In genomic region chr5:84281290-84282017, GRCm38 (mm10) we compare ENCODE assay signal across 12 mouse cellular contexts.
A peak's percentile ranks its signal among the peaks of the same experiment; 100 is the strongest.
DNase-seq lines count a peak whose midpoint lies in the region; ATAC-seq lines count a peak whose summit lies in the region.
"Had no signal": no experiment of that assay in that cellular context is flagged by ENCODE, and none has a peak within 500 bp of the region (broad histone marks: within the 10 kb centered on the region; RNA-seq: fewer than 3 reads in every experiment).

No protein-coding gene starts in this region.

- peak overlapping the region; percentile 28 for H3K27ac ChIP-seq in forebrain, embryonic 15.5 days (replicated peaks)
- H3K27ac ChIP-seq in midbrain, embryonic 13.5 days, result peak overlapping the region; percentile 16; the same call in 1 of the 2 replicates
- H3K27ac ChIP-seq: limb, embryonic 12.5 days had no signal

- 19% methylated on average over 22 of the region's 22 CpGs for WGBS in forebrain, embryonic 15.5 days
- WGBS in midbrain, embryonic 13.5 days, result 21% methylated on average over 22 of the region's 22 CpGs

- peak overlapping the region; percentile 28 for H3K4me2 ChIP-seq in forebrain, embryonic 15.5 days (replicated peaks)
- peak overlapping the region; percentile 42 for H3K4me2 ChIP-seq in midbrain, embryonic 13.5 days (replicated peaks)
- H3K4me2 ChIP-seq: limb, embryonic 12.5 days had no signal

- DNase-seq in cerebellum, postnatal 10 days, result peak; percentile 42 to 45
- DNase-seq in cerebellum, adult 9-10 months, result no peak
- peak; percentile 24 for DNase-seq in MN1 (ENCODE audit: low spot score)
- DNase-seq in adrenal gland, postnatal 25 days, result no peak
- no peak for DNase-seq in gastrocnemius, postnatal 36 days
- no peak for DNase-seq in spleen, postnatal 14 days (ENCODE audit: low spot score in 2 of 2)
- DNase-seq: adrenal gland, postnatal 14 days; kidney, postnatal 14 days had no signal

- H3K9me3 ChIP-seq in forebrain, embryonic 15.5 days, result no peaks in the 10 kb centered on the region
- H3K9me3 ChIP-seq in midbrain, embryonic 13.5 days, result no peaks in the 10 kb centered on the region
- H3K9me3 ChIP-seq: limb, embryonic 12.5 days had no signal

- no peaks in the 10 kb centered on the region for H3K27me3 ChIP-seq in forebrain, embryonic 15.5 days
- peaks cover 18% of the 10 kb centered on the region for H3K27me3 ChIP-seq in midbrain, embryonic 13.5 days
- H3K27me3 ChIP-seq: limb, embryonic 12.5 days had no signal

- ATAC-seq in forebrain, embryonic 15.5 days (replicated peaks), result peak; percentile 87
- peak; percentile 72 for ATAC-seq in midbrain, embryonic 13.5 days
- ATAC-seq: lung, postnatal 0 days had no signal

- H3K36me3 ChIP-seq in forebrain, embryonic 15.5 days, result no peaks in the 10 kb centered on the region
- no peaks in the 10 kb centered on the region for H3K36me3 ChIP-seq in midbrain, embryonic 13.5 days
- H3K36me3 ChIP-seq: limb, embryonic 12.5 days had no signal

- intact Hi-C loops in gastrocnemius, postnatal 36 days (cut with DNase I), result no loop called here

- no peak overlapping the region for H3K9ac ChIP-seq in forebrain, embryonic 15.5 days (replicated peaks)
- H3K9ac ChIP-seq in midbrain, embryonic 13.5 days (replicated peaks), result no peak overlapping the region
- H3K9ac ChIP-seq: limb, embryonic 12.5 days had no signal

- peaks cover 15% of the 10 kb centered on the region for H3K4me1 ChIP-seq in forebrain, embryonic 15.5 days
- H3K4me1 ChIP-seq in midbrain, embryonic 13.5 days (replicated peaks), result peaks cover 8% of the 10 kb centered on the region
- H3K4me1 ChIP-seq: limb, embryonic 12.5 days had no signal

- peak overlapping the region; percentile 19 for H3K4me3 ChIP-seq in forebrain, embryonic 15.5 days
- peak overlapping the region; percentile 10 for H3K4me3 ChIP-seq in midbrain, embryonic 13.5 days (replicated peaks)
- H3K4me3 ChIP-seq: limb, embryonic 12.5 days had no signal

Comparison
In these comparisons a context has a peak if more than half of its experiments do, and no peak if none do; other contexts are left out.
1. DNase-seq: peak in cerebellum, postnatal 10 days (2 of 2) and MN1 (single experiment); none in cerebellum, adult 9-10 months (single experiment), adrenal gland, postnatal 25 days (single experiment), gastrocnemius, postnatal 36 days (0 of 2) and spleen, postnatal 14 days (0 of 2).